Mouse (Mus musculus): ENCODE measurements around the gene Hsp90ab1. TPM values are rescaled to one million over a fixed set of nuclear protein-coding genes. Genes with fewer than 3 reads are reported as not detected.
A peak's percentile ranks its signal among the peaks of the same experiment; 100 is the strongest.

Gene Hsp90ab1
- polyA plus RNA-seq, 1 experiment from 2014 or later: 1,012 TPM

GRCm38 (mm10) chr17:45526571-45526970 lies 46.5 kb downstream of the Hsp90ab1 start:
- Histone ChIP-seq H3K27ac (no peak overlapping the region), H3K27me3 (peaks cover 61% of the 10 kb centered on the region), H3K4me1 (replicated peaks) (peaks cover 12% of the 10 kb centered on the region), H3K36me3 (no peaks in the 10 kb centered on the region), H3K9ac (no peak overlapping the region), H3K4me3 (replicated peaks) (no peak overlapping the region), H3K4me2 (no peak overlapping the region), H3K9me3 (replicated peaks) (no peaks in the 10 kb centered on the region)
- ATAC-seq (ENCODE audit: low read depth) (no peak), DNase-seq (no peak)
- 31% methylated on average over 5 of the region's 5 CpGs for WGBS (ENCODE audit: insufficient replicate concordance)

DNA sequence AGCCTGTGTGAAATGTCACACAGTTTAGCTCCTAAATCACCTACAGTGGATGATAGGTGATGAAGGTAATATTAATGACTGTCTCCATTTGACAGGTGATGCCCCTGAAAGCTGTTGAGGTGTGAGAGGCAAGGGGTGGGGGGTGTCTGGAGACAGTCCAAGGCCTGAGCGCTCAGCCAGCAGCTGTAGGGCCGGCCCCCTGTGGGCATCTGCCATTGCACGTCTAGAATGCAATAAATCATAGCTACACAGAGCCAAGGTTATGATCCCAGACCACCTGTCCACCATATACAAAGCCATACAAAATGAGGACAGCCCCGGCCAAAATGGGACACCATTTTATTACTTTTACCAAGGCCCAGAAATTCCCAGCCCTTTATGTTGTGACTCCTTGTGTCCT lies 48.1 kb downstream of the Hsp90ab1 start:
- H3K9ac ChIP-seq: no peak overlapping the region

GRCm38 (mm10) chr17:45523263-45523662 lies 49.8 kb downstream of the Hsp90ab1 start, which contains the start of gene Tcte1:
Gene Tcte1, plus strand, starts transcription at chr17:45523434.
- H3K9me3 ChIP-seq (replicated peaks): no peaks in the 10 kb centered on the region
- peaks cover 12% of the 10 kb centered on the region for H3K4me1 ChIP-seq (replicated peaks)
- peaks cover 32% of the 10 kb centered on the region for H3K27me3 ChIP-seq
- DNase-seq: no peak
- no peak within 1 kb of the TSS for H3K27ac ChIP-seq
- no peak for ATAC-seq (ENCODE audit: low read depth)
- peak within 1 kb of the TSS; percentile 29; the same call in 1 of the 2 replicates for H3K9ac ChIP-seq
- H3K36me3 ChIP-seq: peaks cover 6% of the 10 kb centered on the region; the same call in 1 of the 2 replicates
- 2% methylated on average over 21 of the region's 21 CpGs for WGBS (ENCODE audit: insufficient replicate concordance)
- peak within 1 kb of the TSS; percentile 56 for H3K4me2 ChIP-seq
- peak within 1 kb of the TSS; percentile 28; the same call in 1 of the 2 replicates for H3K4me3 ChIP-seq (replicated peaks)

More for the DNA sequence above, 48.1 kb downstream of the Hsp90ab1 start:
- H3K27me3 ChIP-seq: peaks cover 45% of the 10 kb centered on the region
- H3K9me3 ChIP-seq (replicated peaks): no peaks in the 10 kb centered on the region
- peaks cover 12% of the 10 kb centered on the region for H3K4me1 ChIP-seq (replicated peaks)
- no peak overlapping the region for H3K4me2 ChIP-seq
- ATAC-seq (ENCODE audit: low read depth): no peak
- 58% methylated on average over 4 of the region's 4 CpGs for whole genome bisulfite sequencing (ENCODE audit: insufficient replicate concordance)
- DNase-seq: no peak
- no peak overlapping the region for H3K4me3 ChIP-seq (replicated peaks)
- no peaks in the 10 kb centered on the region for H3K36me3 ChIP-seq
- no peak overlapping the region for H3K27ac ChIP-seq

- no peak overlapping the region for H3K4me3 ChIP-seq (replicated peaks)
- peaks cover 12% of the 10 kb centered on the region for H3K4me1 ChIP-seq (replicated peaks)
- no peak overlapping the region for H3K9ac ChIP-seq
- peaks cover 19% of the 10 kb centered on the region for H3K27me3 ChIP-seq
- no peak overlapping the region for H3K4me2 ChIP-seq
- DNase-seq (no peak), ATAC-seq (ENCODE audit: low read depth) (no peak)
- WGBS (ENCODE audit: insufficient replicate concordance): 76% methylated on average over 11 of the region's 11 CpGs
- peaks cover 10% of the 10 kb centered on the region; the same call in 1 of the 2 replicates for H3K36me3 ChIP-seq
- no peak overlapping the region for H3K27ac ChIP-seq
- H3K9me3 ChIP-seq (replicated peaks): no peaks in the 10 kb centered on the region
Measured at GRCm38 (mm10) chr17:45520136-45520535, 52.9 kb downstream of the Hsp90ab1 start.

DNA sequence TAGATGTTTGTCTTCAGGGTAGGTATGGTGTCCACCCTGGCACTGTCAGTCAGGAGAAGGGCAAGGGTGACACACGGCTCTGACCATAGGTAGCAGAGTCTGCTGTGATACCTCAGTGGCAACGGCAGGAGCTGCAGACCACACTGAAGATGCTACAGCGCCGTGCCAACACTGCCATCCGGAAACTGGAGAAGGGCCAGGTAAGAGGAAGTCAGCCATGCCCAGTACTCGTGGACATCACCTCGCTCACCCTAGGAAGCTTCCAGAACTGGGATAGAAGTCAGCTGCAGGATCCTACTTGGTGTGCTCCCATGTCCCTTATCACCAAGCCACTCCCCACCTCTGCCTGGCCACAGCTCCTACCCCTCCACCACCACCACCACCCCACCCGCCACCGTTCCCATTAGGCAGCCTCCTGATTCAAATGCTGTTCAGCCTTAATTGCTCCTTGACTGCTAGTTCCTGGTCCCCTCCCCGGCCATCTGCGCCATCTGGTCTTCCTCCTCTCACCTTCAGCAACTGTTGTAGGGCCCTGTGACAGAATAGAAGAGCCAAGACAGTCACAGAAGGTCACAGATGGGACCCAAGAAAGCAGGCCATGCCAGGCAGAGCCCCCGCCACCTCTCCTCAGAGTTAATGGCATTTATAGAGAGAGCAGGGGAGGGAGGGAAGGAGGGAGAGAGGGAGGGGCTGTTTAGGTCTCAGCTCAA lies 54.1 kb downstream of the Hsp90ab1 start:
- DNase-seq (no peak), ATAC-seq (ENCODE audit: low read depth) (no peak)
- Histone ChIP-seq H3K4me1 (replicated peaks) (peaks cover 15% of the 10 kb centered on the region), H3K4me2 (no peak overlapping the region), H3K36me3 (peaks cover 10% of the 10 kb centered on the region; the same call in 1 of the 2 replicates), H3K9ac (no peak overlapping the region), H3K4me3 (replicated peaks) (no peak overlapping the region), H3K9me3 (replicated peaks) (no peaks in the 10 kb centered on the region), H3K27ac (no peak overlapping the region), H3K27me3 (peaks cover 6% of the 10 kb centered on the region; the same call in 1 of the 2 replicates)
- 67% methylated on average over 12 of the region's 12 CpGs for WGBS (ENCODE audit: insufficient replicate concordance)

Other genes with a start within 250 kb of the Hsp90ab1 start
- 36.4 and 41.5 TPM in 2 replicates for gene Cdc5l, start 139.5 kb downstream of the Hsp90ab1 start, polyA plus RNA-seq (2015; fragmentation: Nextera tagmentation; extraction: Ambion mirVana)
- gene Spats1, start 97.9 kb downstream of the Hsp90ab1 start, polyA plus RNA-seq (2015; fragmentation: Nextera tagmentation; extraction: Ambion mirVana): 0.06 and 0.18 TPM in 2 replicates
- gene Aars2, start 66.4 kb downstream of the Hsp90ab1 start, polyA plus RNA-seq (2015; fragmentation: Nextera tagmentation; extraction: Ambion mirVana): 8.6 and 9.4 TPM in 2 replicates
- not detected in 2 replicates for gene Tcte1, start 49.8 kb downstream of the Hsp90ab1 start, polyA plus RNA-seq (2015; fragmentation: Nextera tagmentation; extraction: Ambion mirVana)
- 0.14 and 0.17 TPM in 2 replicates for gene Tmem151b, start 23.6 kb downstream of the Hsp90ab1 start, polyA plus RNA-seq (2015; fragmentation: Nextera tagmentation; extraction: Ambion mirVana)
- 1.4 and 1.6 TPM in 2 replicates for gene Nfkbie, start 17.6 kb downstream of the Hsp90ab1 start, polyA plus RNA-seq (2015; fragmentation: Nextera tagmentation; extraction: Ambion mirVana)
- gene Slc35b2, start 9.4 kb downstream of the Hsp90ab1 start, polyA plus RNA-seq (2015; fragmentation: Nextera tagmentation; extraction: Ambion mirVana): 58.0 and 58.6 TPM in 2 replicates
- gene Slc29a1, start 26.3 kb upstream of the Hsp90ab1 start, polyA plus RNA-seq (2015; fragmentation: Nextera tagmentation; extraction: Ambion mirVana): 215 and 233 TPM in 2 replicates
- gene Mymx, start 28.8 kb upstream of the Hsp90ab1 start, polyA plus RNA-seq (2015; fragmentation: Nextera tagmentation; extraction: Ambion mirVana): 0.42 and 0.59 TPM in 2 replicates
- gene Capn11, start 86.1 kb upstream of the Hsp90ab1 start, polyA plus RNA-seq (2015; fragmentation: Nextera tagmentation; extraction: Ambion mirVana): 0.05 and 0.09 TPM in 2 replicates
- gene Mrpl14, start 113.1 kb upstream of the Hsp90ab1 start, polyA plus RNA-seq (2015; fragmentation: Nextera tagmentation; extraction: Ambion mirVana): 123 and 133 TPM in 2 replicates
- gene Tmem63b, start 113.6 kb upstream of the Hsp90ab1 start, polyA plus RNA-seq (2015; fragmentation: Nextera tagmentation; extraction: Ambion mirVana): 7.7 and 8.3 TPM in 2 replicates
- not detected in 2 replicates for gene 1600014C23Rik, start 160.6 kb upstream of the Hsp90ab1 start, polyA plus RNA-seq (2015; fragmentation: Nextera tagmentation; extraction: Ambion mirVana)